Mouse (Mus musculus): ENCODE measurements at regions not wholly inside any gene's neighbourhood (a gene's known extent, or its start where the extent isn't known, plus 50 kb on each side); places are given as distances from the start of the nearest gene placed in this dataset.
"Not testable (repeated sequence)": the region's sequence is repeated elsewhere in the genome, so short reads cannot be mapped to it uniquely, and the experiment has no call there.

DNA sequence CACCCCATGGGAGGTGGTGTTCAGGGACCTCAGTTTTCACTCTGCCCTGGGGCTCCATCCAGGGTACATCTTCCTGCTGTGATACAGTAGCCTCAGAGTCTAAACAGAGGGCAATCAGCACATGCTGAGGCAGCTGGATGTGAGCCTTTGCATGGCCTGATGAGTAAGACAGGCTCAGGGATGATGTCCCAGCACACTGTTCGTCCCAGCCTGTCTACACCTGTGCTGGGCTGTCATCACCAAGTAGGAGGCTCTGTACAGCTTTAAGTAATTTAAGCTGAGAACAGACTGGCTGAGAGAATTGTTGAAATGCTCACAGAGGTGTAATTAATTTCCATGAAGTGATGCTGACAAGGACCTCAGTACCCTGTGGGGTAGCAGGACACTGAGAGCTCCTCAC is 132.8 kb upstream of the Adamts18 start:
- Histone ChIP-seq H3K4me1 (peaks cover 24% of the 10 kb centered on the region; the same call in 1 of the 2 replicates), H3K9ac (no peak overlapping the region), H3K27me3 (no peaks in the 10 kb centered on the region), H3K27ac (no peak overlapping the region; the same call in 1 of the 2 replicates), H3K4me3 (no peak overlapping the region), H3K36me3 (no peaks in the 10 kb centered on the region), H3K9me3 (no peaks in the 10 kb centered on the region), H3K4me2 (replicated peaks) (no peak overlapping the region)
- ATAC-seq (ENCODE audit: insufficient number of reproducible peaks, insufficient read depth, low FRiP score, low TSS enrichment) = no peak
- WGBS = 8% methylated on average over 1 of the region's 1 CpGs

DNA sequence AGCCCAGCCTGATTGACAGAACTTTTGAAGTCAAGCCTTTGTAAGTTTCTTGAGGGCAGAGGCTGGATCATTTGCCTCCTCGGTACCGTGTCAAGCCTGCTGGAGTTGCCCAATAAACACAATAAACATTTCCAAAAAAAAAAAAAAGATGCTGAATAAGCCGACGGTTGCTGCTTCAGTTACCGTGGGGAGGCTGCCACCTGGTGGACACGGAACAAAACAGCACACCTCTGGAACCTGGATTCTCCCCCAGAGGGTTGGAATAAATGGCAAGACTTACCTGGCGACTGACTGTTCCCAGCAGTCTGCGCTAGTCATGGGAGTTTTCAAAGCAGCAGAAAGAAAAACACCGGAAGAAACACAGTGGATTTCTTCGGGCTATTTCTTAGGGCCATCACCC is 136.3 kb upstream of the Adamts18 start:
- Histone ChIP-seq H3K4me2 (replicated peaks) (peak overlapping the region; percentile 16; the same call in 1 of the 2 replicates), H3K36me3 (no peaks in the 10 kb centered on the region), H3K27me3 (no peaks in the 10 kb centered on the region; the same call in 1 of the 2 replicates), H3K9me3 (no peaks in the 10 kb centered on the region), H3K4me1 (peaks cover 21% of the 10 kb centered on the region; the same call in 1 of the 2 replicates), H3K9ac (no peak overlapping the region), H3K27ac (no peak overlapping the region), H3K4me3 (no peak overlapping the region)
- WGBS = 6% methylated on average over 10 of the region's 10 CpGs
- ATAC-seq (ENCODE audit: insufficient number of reproducible peaks, insufficient read depth, low FRiP score, low TSS enrichment) = no peak

DNA sequence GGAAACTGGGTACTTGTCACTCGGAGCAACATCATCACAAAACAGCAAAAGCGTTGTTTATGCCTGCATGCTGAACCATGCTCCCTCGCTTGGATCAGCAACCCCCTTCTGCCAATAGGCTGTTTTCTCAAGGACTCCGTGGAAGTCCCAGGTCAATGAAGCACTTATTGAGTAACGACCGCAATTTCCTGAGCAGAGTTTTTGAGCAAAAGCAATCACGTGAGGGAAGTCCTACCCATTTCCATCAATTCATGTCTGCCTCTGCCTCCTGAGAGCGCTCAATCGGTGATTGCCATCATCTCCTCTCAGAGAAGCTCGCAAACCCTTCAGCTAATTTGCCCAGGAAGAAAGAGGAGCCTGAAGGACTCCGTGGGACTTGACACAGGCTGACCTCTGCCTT is 136.9 kb upstream of the Adamts18 start:
- Histone ChIP-seq H3K36me3 (no peaks in the 10 kb centered on the region), H3K27ac (no peak overlapping the region), H3K9me3 (no peaks in the 10 kb centered on the region), H3K27me3 (no peaks in the 10 kb centered on the region; the same call in 1 of the 2 replicates), H3K4me2 (replicated peaks) (peak overlapping the region; percentile 16; the same call in 1 of the 2 replicates), H3K4me3 (no peak overlapping the region), H3K4me1 (peaks cover 22% of the 10 kb centered on the region; the same call in 1 of the 2 replicates), H3K9ac (no peak overlapping the region)
- WGBS = 24% methylated on average over 11 of the region's 11 CpGs
- ATAC-seq (ENCODE audit: insufficient number of reproducible peaks, insufficient read depth, low FRiP score, low TSS enrichment) = no peak

DNA sequence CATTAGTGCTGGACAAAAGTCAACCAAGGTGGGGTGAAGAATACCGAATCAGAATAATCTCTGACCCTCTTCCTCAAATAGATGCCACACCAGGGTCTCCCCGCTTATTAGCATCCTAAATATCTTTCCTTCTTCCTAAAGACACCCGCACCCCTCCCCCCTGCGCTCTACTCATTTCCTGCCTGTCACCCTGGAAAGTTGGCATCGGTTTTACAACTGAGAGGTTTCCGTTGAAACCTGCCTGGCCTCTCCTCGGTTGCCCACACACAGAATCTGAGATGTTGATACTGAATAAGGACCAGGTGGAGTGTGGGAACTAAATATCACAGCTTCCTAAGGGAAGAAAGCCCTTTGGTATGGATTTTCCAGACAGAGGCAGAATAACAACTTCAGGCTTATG is 137.4 kb upstream of the Adamts18 start:
- ATAC-seq (ENCODE audit: insufficient number of reproducible peaks, insufficient read depth, low FRiP score, low TSS enrichment) = no peak
- H3K4me1 ChIP-seq = peaks cover 25% of the 10 kb centered on the region; the same call in 1 of the 2 replicates
- no peaks in the 10 kb centered on the region for H3K36me3 ChIP-seq
- H3K27me3 ChIP-seq = no peaks in the 10 kb centered on the region; the same call in 1 of the 2 replicates
- H3K9me3 ChIP-seq = no peaks in the 10 kb centered on the region
- no peak overlapping the region for H3K27ac ChIP-seq
- H3K4me3 ChIP-seq = no peak overlapping the region
- H3K4me2 ChIP-seq (replicated peaks) = 0 out of 2 replicates have a peak overlapping the region, but pooled peaks have one; percentile 16
- H3K9ac ChIP-seq = no peak overlapping the region
- 36% methylated on average over 7 of the region's 7 CpGs for WGBS

DNA sequence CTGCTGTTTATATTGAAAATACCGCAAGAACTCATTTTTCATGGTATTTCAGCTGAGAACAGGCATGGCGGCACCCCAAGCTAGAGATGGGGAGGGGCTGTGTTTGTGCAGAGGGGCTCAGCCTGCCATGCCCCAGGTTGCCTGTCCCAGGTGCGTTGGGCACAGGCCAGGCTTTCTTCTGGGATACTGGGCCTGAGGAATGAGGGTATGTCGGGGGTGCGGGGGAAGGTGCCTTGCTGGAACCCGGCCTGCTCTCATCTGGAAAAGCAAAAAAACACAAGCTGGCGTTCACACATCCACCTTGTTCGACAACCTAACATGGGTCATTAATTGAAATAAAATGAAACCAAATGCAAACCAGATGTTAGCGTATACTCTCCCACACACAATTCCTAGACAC is 142.2 kb upstream of the Adamts18 start:
- no peak overlapping the region for H3K4me3 ChIP-seq
- 0 out of 2 replicates have a peak, but pooled peaks have one; percentile 47 for ATAC-seq (ENCODE audit: insufficient number of reproducible peaks, insufficient read depth, low FRiP score, low TSS enrichment)
- no peaks in the 10 kb centered on the region for H3K9me3 ChIP-seq
- no peaks in the 10 kb centered on the region; the same call in 1 of the 2 replicates for H3K27me3 ChIP-seq
- no peaks in the 10 kb centered on the region for H3K36me3 ChIP-seq
- H3K4me1 ChIP-seq = peaks cover 10% of the 10 kb centered on the region; the same call in 1 of the 2 replicates
- no peak overlapping the region for H3K9ac ChIP-seq
- H3K27ac ChIP-seq = 0 out of 2 replicates have a peak overlapping the region, but pooled peaks have one; percentile 18
- no peak overlapping the region for H3K4me2 ChIP-seq (replicated peaks)
- 46% methylated on average over 9 of the region's 9 CpGs for WGBS

DNA sequence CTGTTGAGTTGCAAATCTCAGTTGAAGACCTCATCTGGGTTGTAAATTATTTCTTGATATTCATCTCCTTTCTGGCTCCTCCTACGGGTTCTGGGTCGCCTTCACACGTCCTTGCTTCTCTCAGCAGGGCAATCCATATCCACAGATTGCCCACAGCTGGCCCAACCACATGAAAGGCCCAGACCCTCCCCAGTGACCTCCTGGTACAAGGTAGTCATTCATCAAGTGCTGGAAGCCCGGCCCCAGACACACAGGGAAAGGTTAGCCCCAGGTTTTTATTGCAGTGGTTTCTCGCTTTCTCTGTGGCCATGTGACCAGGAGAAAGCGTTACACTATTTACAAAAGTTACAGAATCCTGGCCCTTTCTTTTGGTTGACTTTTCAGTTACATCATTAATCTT is 134.5 kb upstream of the Nudt7 start:
- no peaks in the 10 kb centered on the region for H3K9me3 ChIP-seq
- H3K4me3 ChIP-seq = no peak overlapping the region
- no peaks in the 10 kb centered on the region for H3K4me1 ChIP-seq
- no peak overlapping the region for H3K9ac ChIP-seq
- WGBS = 35% methylated on average over 6 of the region's 6 CpGs
- no peak for ATAC-seq (ENCODE audit: insufficient number of reproducible peaks, insufficient read depth, low FRiP score, low TSS enrichment)
- H3K36me3 ChIP-seq = no peaks in the 10 kb centered on the region
- no peak overlapping the region for H3K4me2 ChIP-seq (replicated peaks)
- no peak overlapping the region; the same call in 1 of the 2 replicates for H3K27ac ChIP-seq
- H3K27me3 ChIP-seq = no peaks in the 10 kb centered on the region

DNA sequence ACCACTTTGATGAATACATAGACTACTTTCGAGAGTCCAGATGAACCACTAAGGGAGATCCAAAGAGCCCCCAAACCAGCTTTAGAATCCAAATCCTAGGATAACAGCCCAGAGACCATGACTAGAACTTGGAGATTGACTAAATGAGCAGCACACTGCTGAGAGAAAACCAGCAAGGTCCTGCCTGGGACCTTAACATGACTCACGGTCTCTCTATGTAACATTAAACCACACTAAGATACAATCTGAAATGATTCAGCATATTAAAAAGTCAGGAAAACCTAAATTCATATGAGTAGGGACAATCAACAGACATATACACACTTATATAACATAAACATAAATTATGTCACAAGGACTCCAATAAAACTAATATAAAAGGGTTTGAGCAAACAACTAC is 131.7 kb upstream of the Nudt7 start:
- WGBS = 80% methylated on average over 2 of the region's 2 CpGs
- no peak overlapping the region for H3K4me2 ChIP-seq (replicated peaks)
- no peak for ATAC-seq (ENCODE audit: insufficient number of reproducible peaks, insufficient read depth, low FRiP score, low TSS enrichment)
- no peak overlapping the region for H3K4me3 ChIP-seq
- no peaks in the 10 kb centered on the region for H3K4me1 ChIP-seq
- no peak overlapping the region for H3K9ac ChIP-seq
- no peaks in the 10 kb centered on the region for H3K9me3 ChIP-seq
- H3K27ac ChIP-seq = no peak overlapping the region
- no peaks in the 10 kb centered on the region for H3K36me3 ChIP-seq
- no peaks in the 10 kb centered on the region for H3K27me3 ChIP-seq

DNA sequence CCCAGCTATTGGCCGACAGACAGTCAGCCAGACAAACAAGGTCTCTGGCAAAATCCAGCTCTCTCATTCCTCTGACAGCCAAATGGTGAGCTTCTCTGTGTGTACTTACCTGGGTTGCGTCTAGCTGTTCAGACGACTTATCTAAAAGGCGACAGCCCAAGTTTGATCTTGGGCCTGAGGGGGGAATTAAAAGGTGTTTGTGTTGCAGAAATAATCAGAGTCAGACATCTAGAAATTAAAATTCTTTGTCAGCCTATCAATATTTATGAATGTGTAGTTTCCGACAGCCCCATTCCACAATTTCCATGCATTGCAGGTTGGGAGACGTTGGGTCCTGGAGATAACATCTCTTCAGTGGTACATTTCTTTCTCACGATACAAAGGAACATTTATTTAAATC is 128.9 kb upstream of the Nudt7 start:
- H3K27me3 ChIP-seq = no peaks in the 10 kb centered on the region
- no peak for ATAC-seq (ENCODE audit: insufficient number of reproducible peaks, insufficient read depth, low FRiP score, low TSS enrichment)
- no peaks in the 10 kb centered on the region for H3K36me3 ChIP-seq
- no peaks in the 10 kb centered on the region for H3K9me3 ChIP-seq
- 77% methylated on average over 7 of the region's 7 CpGs for WGBS
- H3K4me1 ChIP-seq = no peaks in the 10 kb centered on the region
- H3K9ac ChIP-seq = no peak overlapping the region
- H3K4me3 ChIP-seq = no peak overlapping the region
- no peak overlapping the region for H3K27ac ChIP-seq
- no peak overlapping the region for H3K4me2 ChIP-seq (replicated peaks)

DNA sequence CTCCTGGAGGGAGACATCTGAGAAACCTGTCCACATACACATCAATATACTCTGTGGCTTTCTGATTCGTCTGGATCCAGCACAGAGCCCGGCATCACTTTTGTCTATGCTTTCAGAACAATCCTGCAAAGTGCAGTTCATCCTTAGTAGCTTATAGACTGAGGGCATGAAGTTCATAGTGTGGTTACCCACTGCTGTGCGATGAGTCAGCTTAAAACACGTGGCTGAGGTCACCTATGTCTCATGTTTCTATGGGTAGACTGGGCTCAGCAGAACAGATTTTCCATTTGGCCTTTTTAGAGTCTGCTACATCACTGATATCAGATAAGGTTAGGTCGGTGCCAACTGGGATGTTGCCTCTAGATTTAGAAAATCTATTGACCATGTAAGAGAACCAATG is 126.8 kb upstream of the Nudt7 start:
- no peak overlapping the region for H3K27ac ChIP-seq
- no peaks in the 10 kb centered on the region for H3K27me3 ChIP-seq
- H3K4me1 ChIP-seq = no peaks in the 10 kb centered on the region
- ATAC-seq (ENCODE audit: insufficient number of reproducible peaks, insufficient read depth, low FRiP score, low TSS enrichment) = no peak
- no peak overlapping the region for H3K4me2 ChIP-seq (replicated peaks)
- WGBS = 81% methylated on average over 5 of the region's 5 CpGs
- no peak overlapping the region for H3K9ac ChIP-seq
- H3K9me3 ChIP-seq = no peaks in the 10 kb centered on the region
- no peaks in the 10 kb centered on the region for H3K36me3 ChIP-seq
- H3K4me3 ChIP-seq = no peak overlapping the region

DNA sequence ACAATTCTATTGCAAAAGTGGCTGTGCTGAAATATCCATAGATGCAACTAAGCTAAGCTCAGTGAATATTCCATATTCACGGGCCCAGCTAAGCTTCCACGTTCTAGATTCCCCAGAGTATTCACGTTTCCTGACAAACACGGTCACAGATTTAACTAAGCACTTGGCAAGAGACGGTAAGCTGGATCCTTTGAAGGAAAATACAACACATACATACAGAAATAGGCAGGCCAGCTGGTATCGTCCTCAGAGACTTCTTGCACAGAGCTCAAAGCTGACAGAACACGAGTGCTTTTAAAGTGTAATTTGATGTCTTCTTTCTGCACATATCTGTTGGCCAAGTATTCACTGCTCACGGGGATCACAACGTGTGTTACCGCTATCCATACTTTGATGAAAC is 126.3 kb upstream of the Nudt7 start:
- Histone ChIP-seq H3K27me3 (no peaks in the 10 kb centered on the region), H3K9me3 (no peaks in the 10 kb centered on the region), H3K4me2 (replicated peaks) (no peak overlapping the region), H3K4me3 (no peak overlapping the region), H3K4me1 (no peaks in the 10 kb centered on the region), H3K9ac (no peak overlapping the region), H3K36me3 (no peaks in the 10 kb centered on the region), H3K27ac (no peak overlapping the region)
- 76% methylated on average over 10 of the region's 10 CpGs for WGBS
- no peak for ATAC-seq (ENCODE audit: insufficient number of reproducible peaks, insufficient read depth, low FRiP score, low TSS enrichment)

DNA sequence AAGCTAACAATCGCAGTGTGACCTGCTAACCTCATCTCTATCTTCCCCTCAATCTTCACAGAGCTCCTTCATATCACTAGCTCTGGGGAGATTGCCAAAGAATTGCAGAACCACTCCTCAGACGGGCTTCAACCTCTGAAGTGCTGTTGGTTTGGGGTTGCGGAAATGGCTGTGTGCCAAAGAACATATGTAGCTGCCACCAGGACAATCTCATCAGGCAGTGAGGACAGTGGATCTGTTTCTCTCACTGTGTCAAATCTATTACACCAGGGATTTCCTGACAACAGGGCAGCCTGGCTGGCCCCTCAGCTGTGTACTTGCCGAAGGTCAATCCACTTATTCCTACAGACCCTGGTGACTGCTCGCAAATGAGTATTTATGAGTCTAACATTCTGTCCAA is 115.0 kb upstream of the Nudt7 start:
- H3K4me1 ChIP-seq = no peaks in the 10 kb centered on the region
- no peaks in the 10 kb centered on the region for H3K27me3 ChIP-seq
- H3K9ac ChIP-seq = no peak overlapping the region
- H3K9me3 ChIP-seq = no peaks in the 10 kb centered on the region
- no peaks in the 10 kb centered on the region for H3K36me3 ChIP-seq
- no peak for ATAC-seq (ENCODE audit: insufficient number of reproducible peaks, insufficient read depth, low FRiP score, low TSS enrichment)
- no peak overlapping the region for H3K4me3 ChIP-seq
- 42% methylated on average over 5 of the region's 5 CpGs for WGBS
- no peak overlapping the region for H3K4me2 ChIP-seq (replicated peaks)
- no peak overlapping the region for H3K27ac ChIP-seq

DNA sequence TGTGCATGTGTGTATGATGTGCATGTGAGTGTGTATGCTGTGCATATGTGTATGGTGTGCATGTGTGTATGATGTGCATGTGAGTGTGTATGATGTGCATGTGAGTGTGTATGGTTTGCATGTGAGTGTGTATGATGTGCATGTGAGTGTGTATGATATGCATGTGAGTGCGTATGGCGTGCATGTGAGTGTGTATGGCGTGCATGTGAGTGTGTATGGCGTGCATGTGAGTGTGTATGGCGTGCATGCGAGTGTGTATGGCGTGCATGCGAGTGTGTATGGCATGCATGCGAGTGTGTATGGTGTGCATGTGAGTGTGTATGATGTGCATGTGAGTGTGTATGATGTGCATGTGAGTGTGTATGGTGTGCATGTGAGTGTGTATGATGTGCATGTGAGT is 103.2 kb upstream of the Nudt7 start:
- ATAC-seq (ENCODE audit: insufficient number of reproducible peaks, insufficient read depth, low FRiP score, low TSS enrichment); H3K4me2 ChIP-seq (replicated peaks); H3K9me3 ChIP-seq; H3K4me1 ChIP-seq; H3K27ac ChIP-seq; H3K27me3 ChIP-seq; H3K9ac ChIP-seq; H3K36me3 ChIP-seq; H3K4me3 ChIP-seq: not testable (repeated sequence)
- WGBS = 94% methylated on average over 9 of the region's 9 CpGs

DNA sequence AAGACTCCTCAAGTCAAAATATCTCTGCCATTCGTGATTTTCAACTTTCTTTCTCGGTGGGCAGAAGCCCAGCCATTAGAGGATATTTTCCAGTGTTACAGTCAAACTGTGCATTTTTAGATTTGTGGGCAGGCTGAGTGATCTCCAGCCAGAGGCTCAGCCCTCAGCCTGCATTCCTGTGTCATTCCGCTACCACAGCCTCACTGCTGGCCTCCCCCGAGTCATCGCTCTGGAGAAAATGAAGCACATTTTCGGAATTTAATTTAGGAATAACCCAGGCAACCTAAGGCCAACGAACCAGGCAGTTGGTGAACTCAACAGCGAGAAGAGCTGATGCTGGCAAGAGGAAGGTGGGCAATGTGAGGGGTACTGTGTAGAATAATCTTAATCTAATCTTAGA is 80.9 kb upstream of the Nudt7 start:
- Histone ChIP-seq H3K27ac (no peak overlapping the region), H3K9ac (no peak overlapping the region), H3K9me3 (no peaks in the 10 kb centered on the region), H3K4me3 (no peak overlapping the region), H3K27me3 (no peaks in the 10 kb centered on the region), H3K4me1 (no peaks in the 10 kb centered on the region), H3K4me2 (replicated peaks) (no peak overlapping the region), H3K36me3 (no peaks in the 10 kb centered on the region)
- no peak for ATAC-seq (ENCODE audit: insufficient number of reproducible peaks, insufficient read depth, low FRiP score, low TSS enrichment)
- WGBS = 78% methylated on average over 8 of the region's 8 CpGs

Measured in embryonic facial prominence, embryonic 12.5 days (tissue).